Mouse (Mus musculus): ENCODE results near the gene Fst. TPM values are rescaled to one million over a fixed set of nuclear protein-coding genes. Genes with fewer than 3 reads are reported as not detected.

Gene Fst
- polyA plus RNA-seq (2015; fragmentation: Nextera tagmentation; extraction: Ambion mirVana) = 4.8 and 4.9 TPM in 2 replicates

GRCm38 (mm10) chr13:114458886-114459700 lies at the start of gene Fst:
Fst (minus strand) TSS chr13:114458951.

Other genes with a start within 250 kb of the Fst start
- 300 and 303 TPM in 2 replicates for gene Ndufs4, start 70.7 kb downstream of the Fst start, polyA plus RNA-seq (2015; fragmentation: Nextera tagmentation; extraction: Ambion mirVana)